Mouse (Mus musculus) right cerebral cortex, postnatal 10 days (tissue): ENCODE data around the gene P4hb.

Experiments used
- DNase-seq, 2 experiments: peaks; one replicate each; pipeline ENCODE4 v3.0.0; 2021; ENCODE audit warnings: low spot score in 2 of 2

P4hb gene

GRCm38 (mm10) chr11:120510375-120511030 is 62.5 kb downstream of the P4hb start:
- no peak for DNase-seq
